In the genomic region with DNA sequence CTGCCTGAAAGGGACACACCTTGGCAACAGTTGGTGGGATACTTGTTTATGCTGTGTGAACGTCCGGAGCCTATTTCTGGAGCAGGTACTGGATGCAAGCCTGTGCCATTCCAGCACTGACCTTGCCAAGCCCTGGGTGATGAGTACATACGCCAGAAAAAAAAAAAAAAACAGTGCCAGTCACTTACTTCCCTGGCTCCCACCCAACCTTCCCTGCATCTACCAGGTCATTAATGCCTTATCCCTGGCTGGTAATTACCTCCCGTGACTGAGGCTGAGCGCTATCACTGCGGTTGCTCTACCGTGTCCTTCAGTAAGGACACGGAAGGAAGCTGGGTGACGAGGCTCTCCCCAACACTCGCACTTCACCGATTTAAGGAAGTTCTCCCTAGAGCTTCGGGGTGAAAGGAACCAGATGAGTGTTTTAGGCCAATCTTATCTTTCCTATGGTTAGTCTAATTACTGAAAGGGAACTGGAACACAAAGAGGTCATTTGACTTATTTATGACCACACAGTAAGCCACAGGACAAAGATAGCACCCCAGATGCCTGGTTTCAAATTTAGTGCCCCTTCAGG, we compare ENCODE assay signal across 9 mouse cellular contexts. TPM values are rescaled to one million over a fixed set of nuclear protein-coding genes. Genes with fewer than 3 reads are reported as not detected.
DNase-seq lines count a peak whose midpoint lies in the region; ATAC-seq lines count a peak whose summit lies in the region.
"Had no signal": no experiment of that assay in that cellular context is flagged by ENCODE, and none has a peak within 500 bp of the region (broad histone marks: within the 10 kb centered on the region; RNA-seq: fewer than 3 reads in every experiment).

No protein-coding gene starts in this region.

- ATAC-seq in common myeloid progenitor, adult 5-6 weeks (replicated peaks; ENCODE audit: low read depth, poor library complexity, severe bottlenecking), result peak; percentile 97
- no peak for ATAC-seq in midbrain, embryonic 14.5 days (ENCODE audit: low FRiP score, low TSS enrichment)

- no peaks in the 10 kb centered on the region for H3K27me3 ChIP-seq in midbrain, embryonic 14.5 days (ENCODE audit: control insufficient read depth, insufficient read depth, low read length)
- H3K27me3 ChIP-seq: limb, embryonic 13.5 days had no signal

- H3K4me1 ChIP-seq in midbrain, embryonic 14.5 days (ENCODE audit: control insufficient read depth, insufficient read depth, low read length), result peaks cover 3% of the 10 kb centered on the region; the same call in 1 of the 2 replicates

- DNase-seq in thymus, postnatal 4 days, result peak; percentile 21
- no peak for DNase-seq in thymus, postnatal 25 days
- DNase-seq in kidney, adult 9 months, result peak; percentile 41
- peak; percentile 86 for DNase-seq in skeletal muscle tissue, adult 2 months (ENCODE audit: low read depth, low spot score)
- no peak for DNase-seq in midbrain, embryonic 14.5 days
- no peak for DNase-seq in thymus, postnatal 0 days (ENCODE audit: low spot score)
- DNase-seq in ovary, postnatal 10 days (ENCODE audit: low spot score), result no peak

- peaks cover 3% of the 10 kb centered on the region; the same call in 1 of the 2 replicates for H3K9me3 ChIP-seq in midbrain, embryonic 14.5 days (ENCODE audit: control insufficient read depth, low read length)

- peaks cover 9% of the 10 kb centered on the region for H3K36me3 ChIP-seq in midbrain, embryonic 14.5 days (ENCODE audit: control insufficient read depth, insufficient read depth, low read length)

- H3K4me2 ChIP-seq in midbrain, embryonic 14.5 days (ENCODE audit: low read length), result no peak overlapping the region
- H3K4me2 ChIP-seq: limb, embryonic 13.5 days had no signal

- no peak overlapping the region for H3K9ac ChIP-seq in midbrain, embryonic 14.5 days (replicated peaks; ENCODE audit: low read length)
- H3K9ac ChIP-seq: limb, embryonic 13.5 days had no signal

- WGBS in midbrain, embryonic 14.5 days, result 79% methylated on average over 12 of the region's 12 CpGs

- H3K4me3 ChIP-seq in midbrain, embryonic 14.5 days (replicated peaks; ENCODE audit: low read depth, low read length), result no peak overlapping the region
- H3K4me3 ChIP-seq: limb, embryonic 13.5 days had no signal

- no peak overlapping the region for H3K27ac ChIP-seq in midbrain, embryonic 14.5 days (replicated peaks; ENCODE audit: low read depth, low read length)
- H3K27ac ChIP-seq: limb, embryonic 13.5 days had no signal

RNA-seq across cellular contexts. Expression of gene Ccdc32, which starts 13.5 kb away (rescaled TPM):
- total RNA-seq in common myeloid progenitor, adult 5-6 weeks (2017), result 11.4 and 15.7 TPM in 2 replicates
- polyA plus RNA-seq in midbrain, embryonic 14.5 days (2014; fragmentation: Nextera tagmentation; extraction: Ambion mirVana), result 37.0 and 40.6 TPM in 2 replicates
- polyA plus RNA-seq in thymus, postnatal 0 days (2015; fragmentation: Nextera tagmentation; extraction: Ambion mirVana), result 20.5 and 21.3 TPM in 2 replicates

RNA-seq across cellular contexts. Expression of gene Rpusd2, which starts 18.9 kb away (rescaled TPM):
- 22.3 and 22.8 TPM in 2 replicates for total RNA-seq in common myeloid progenitor, adult 5-6 weeks (2017)
- polyA plus RNA-seq in midbrain, embryonic 14.5 days (2014; fragmentation: Nextera tagmentation; extraction: Ambion mirVana), result 4.5 and 5.0 TPM in 2 replicates
- polyA plus RNA-seq in thymus, postnatal 0 days (2015; fragmentation: Nextera tagmentation; extraction: Ambion mirVana), result 4.0 and 5.4 TPM in 2 replicates

RNA-seq across cellular contexts. Expression of gene Knl1, which starts 31.2 kb away (rescaled TPM):
- 91.2 and 91.3 TPM in 2 replicates for total RNA-seq in common myeloid progenitor, adult 5-6 weeks (2017)
- polyA plus RNA-seq in midbrain, embryonic 14.5 days (2014; fragmentation: Nextera tagmentation; extraction: Ambion mirVana), result 7.1 and 11.4 TPM in 2 replicates
- polyA plus RNA-seq in thymus, postnatal 0 days (2015; fragmentation: Nextera tagmentation; extraction: Ambion mirVana), result 79.5 and 108 TPM in 2 replicates

Comparison
In these comparisons a context has a peak if more than half of its experiments do, and no peak if none do; other contexts are left out.
1. DNase-seq: peak in thymus, postnatal 4 days (single experiment), kidney, adult 9 months (single experiment) and skeletal muscle tissue, adult 2 months (single experiment); none in thymus, postnatal 25 days (single experiment), midbrain, embryonic 14.5 days (single experiment), thymus, postnatal 0 days (single experiment) and ovary, postnatal 10 days (single experiment).